Mouse (Mus musculus) liver, adult 2 months (tissue): ENCODE measurements at regions not wholly inside any gene's neighbourhood (a gene's known extent, or its start where the extent isn't known, plus 50 kb on each side); places are given as distances from the start of the nearest gene placed in this dataset.

Experiments used
- CTCF ChIP-seq: fragments of 200-500 bp; IDR thresholded peaks from 2 replicates; pipeline ENCODE4 v1.5.1; 2011; ENCODE audit warnings: low read depth, low read length, control low read depth
- POLR2A ChIP-seq: fragments of 200-500 bp; IDR thresholded peaks from 2 replicates; pipeline ENCODE4 v1.6.1; 2011; ENCODE audit warnings: low read length, control low read depth; ENCODE audit not compliant: insufficient read depth; ENCODE audit errors: extremely low read depth

GRCm38 (mm10) chr12:106376783-106377182 is 366.8 kb downstream of the Vrk1 start:
- no peak for TF ChIP-seq CTCF
- no peak for TF ChIP-seq POLR2A
